Mouse (Mus musculus) heart, postnatal 0 days (tissue): Measurements from ENCODE around the gene H2afx.
"Not testable (repeated sequence)": the region's sequence is repeated elsewhere in the genome, so short reads cannot be mapped to it uniquely, and the experiment has no call there.

Experiments used
- CTCF ChIP-seq: IDR thresholded peaks from 2 replicates; pipeline ENCODE4 v1.5.1; 2016; ENCODE audit warnings: antibody characterized with exemption, control low read depth, low read depth
- EP300 ChIP-seq: IDR thresholded peaks from 2 replicates; pipeline ENCODE4 v1.6.1; 2016; ENCODE audit warnings: antibody characterized with exemption, low read depth

DNA sequence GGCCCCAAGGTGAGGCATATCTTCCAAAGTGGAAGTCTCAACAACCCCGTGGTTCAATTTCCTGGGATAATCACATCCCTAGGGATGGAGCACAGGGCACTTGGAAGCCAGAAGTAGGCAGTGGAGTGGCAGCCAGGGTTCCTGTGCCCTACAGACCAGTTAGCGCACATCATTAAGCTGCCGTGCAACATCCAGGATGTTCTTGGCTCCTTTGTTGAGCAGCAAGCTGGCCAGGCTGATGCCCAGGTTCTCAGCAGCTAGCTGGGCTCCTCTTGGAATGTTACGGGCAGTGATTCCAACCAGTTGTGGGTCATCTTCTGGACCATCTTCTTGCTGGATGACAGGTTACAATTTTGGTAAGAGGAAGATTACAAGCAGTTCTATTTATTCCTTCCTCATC is 2.0 kb downstream of the H2afx start:
- TF ChIP-seq CTCF, EP300: not testable (repeated sequence)
